Mouse (Mus musculus) forebrain, embryonic 14.5 days (tissue): ENCODE results near the gene Gm42957. TPM values are rescaled to one million over a fixed set of nuclear protein-coding genes. Genes with fewer than 3 reads are reported as not detected.

Experiments used
- ATAC-seq: fragments of 200-750 bp; cut with Nextera tagmentation; 2 replicates; pipeline ENCODE4 v1.8.0; 2017; ENCODE audit warnings: mild to moderate bottlenecking, moderate library complexity
- DNase-seq: peaks from one replicate; pipeline ENCODE4 v3.0.0-alpha.2; 2015; ENCODE audit warnings: low spot score
- H3K27ac ChIP-seq: fragments of 300-500 bp; sonication (generic); 2 replicates; pipeline ENCODE4 v1.5.1; 2014; ENCODE audit warnings: low read depth, mild to moderate bottlenecking, control low read depth, low read length, moderate library complexity
- H3K27me3 ChIP-seq: fragments of 300-500 bp; sonication (generic); replicated peaks from 2 replicates; pipeline ENCODE4 v1.6.1; 2014; ENCODE audit warnings: low read length, control low read depth, mixed read lengths; ENCODE audit not compliant: control insufficient read depth, insufficient read depth
- H3K36me3 ChIP-seq: fragments of 300-500 bp; sonication (generic); 2 replicates; pipeline ENCODE4 v1.6.1; 2014; ENCODE audit warnings: low read length, control low read depth; ENCODE audit not compliant: control insufficient read depth, insufficient read depth
- H3K4me1 ChIP-seq: fragments of 300-500 bp; sonication (generic); 2 replicates; pipeline ENCODE4 v1.6.1; 2014; ENCODE audit warnings: antibody characterized with exemption, low read length, control low read depth; ENCODE audit not compliant: control insufficient read depth, insufficient read depth
- H3K4me2 ChIP-seq: fragments of 300-500 bp; sonication (generic); 2 replicates; pipeline ENCODE4 v1.6.1; 2014; ENCODE audit warnings: mild to moderate bottlenecking, control low read depth, low read length
- H3K4me3 ChIP-seq: fragments of 300-500 bp; sonication (generic); 2 replicates; pipeline ENCODE4 v1.5.1; 2014; ENCODE audit warnings: low read depth, low read length, control low read depth
- H3K9ac ChIP-seq: fragments of 300-500 bp; sonication (generic); 2 replicates; pipeline ENCODE4 v1.6.1; 2014; ENCODE audit warnings: mild to moderate bottlenecking, low read length, control low read depth, moderate library complexity
- H3K9me3 ChIP-seq: fragments of 300-500 bp; sonication (generic); replicated peaks from 2 replicates; pipeline ENCODE4 v1.6.1; 2016; ENCODE audit warnings: low read length, control low read depth, mixed read lengths; ENCODE audit not compliant: control insufficient read depth
- WGBS: fragments of 180-500 bp; shearing (Covaris S2); extraction: QIAGEN DNeasy Blood & Tissue Kit; methylation state at CpG from one replicate; pipeline ENCODE4 v1.1.7; 2014; 5-methylcytosine and 5-hydroxymethylcytosine counted together
- polyA plus RNA-seq: library from polyadenylated mRNA; unstranded; fragments of >200 nt; fragmentation: Nextera tagmentation; extraction: Ambion mirVana; gene quantifications from 2 replicates; pipeline ENCODE4 v1.2.1, GENCODE M21; 2014

Gm42957 gene
- polyA plus RNA-seq, 1 experiment from 2014 or later, result 0.13 TPM

- Histone ChIP-seq H3K27ac (no peak overlapping the region), H3K4me3 (no peak overlapping the region), H3K9ac (no peak overlapping the region), H3K9me3 (no peaks in the 10 kb centered on the region), H3K4me1 (peaks cover 2% of the 10 kb centered on the region; the same call in 1 of the 2 replicates), H3K4me2 (no peak overlapping the region), H3K36me3 (no peaks in the 10 kb centered on the region), H3K27me3 (no peaks in the 10 kb centered on the region; the same call in none of the 2 replicates)
- ATAC-seq (no peak), DNase-seq (no peak)
- WGBS, result 92% methylated on average over 5 of the region's 5 CpGs
Observed at GRCm38 (mm10) chr3:96666916-96667315, 31.6 kb downstream of the Gm42957 start.

- Histone ChIP-seq H3K9ac (no peak overlapping the region), H3K27ac (no peak overlapping the region), H3K27me3 (no peaks in the 10 kb centered on the region; the same call in none of the 2 replicates), H3K4me2 (no peak overlapping the region), H3K36me3 (no peaks in the 10 kb centered on the region), H3K4me3 (no peak overlapping the region), H3K4me1 (peaks cover 2% of the 10 kb centered on the region; the same call in 1 of the 2 replicates), H3K9me3 (no peaks in the 10 kb centered on the region)
- DNase-seq (no peak), ATAC-seq (no peak)
- WGBS, result 48% methylated on average over 1 of the region's 1 CpGs
Observed at GRCm38 (mm10) chr3:96667316-96667715, 32.0 kb downstream of the Gm42957 start.

DNA sequence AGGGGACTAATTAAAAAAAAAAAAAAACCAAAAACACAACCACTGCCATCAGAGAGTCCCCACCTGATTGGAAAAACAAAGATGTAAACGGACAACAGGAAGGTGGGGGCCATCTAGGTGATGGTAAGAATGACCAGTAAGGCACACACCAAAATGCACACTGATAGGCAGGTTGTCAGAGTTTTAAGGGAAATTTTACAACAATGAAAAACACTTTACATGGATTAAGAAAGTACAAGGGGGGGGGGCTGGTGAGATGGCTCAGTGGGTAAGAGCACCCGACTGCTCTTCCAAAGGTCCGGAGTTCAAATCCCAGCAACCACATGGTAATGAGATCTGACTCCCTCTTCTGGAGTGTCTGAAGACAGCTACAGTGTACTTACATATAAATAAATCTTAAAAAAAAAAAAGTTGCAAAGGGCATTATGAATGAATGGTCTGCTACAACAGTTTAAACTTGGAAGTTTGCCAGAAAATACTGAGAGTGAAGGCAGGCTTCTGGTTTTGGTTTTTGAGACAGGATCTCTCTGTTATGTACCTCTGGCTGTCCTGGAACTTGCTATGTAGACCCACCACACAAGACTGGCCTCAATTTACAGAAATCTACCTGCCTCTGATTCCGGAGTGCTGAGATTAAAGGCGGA lies 33.3 kb downstream of the Gm42957 start:
- Histone ChIP-seq H3K4me1 (peaks cover 2% of the 10 kb centered on the region; the same call in 1 of the 2 replicates), H3K9me3 (no peaks in the 10 kb centered on the region), H3K4me3 (no peak overlapping the region), H3K36me3 (no peaks in the 10 kb centered on the region), H3K9ac (no peak overlapping the region), H3K4me2 (no peak overlapping the region), H3K27ac (no peak overlapping the region), H3K27me3 (no peaks in the 10 kb centered on the region; the same call in none of the 2 replicates)
- DNase-seq (no peak), ATAC-seq (no peak)
- WGBS, result 95% methylated on average over 5 of the region's 5 CpGs

GRCm38 (mm10) chr3:96669727-96670468 lies 34.6 kb downstream of the Gm42957 start, which contains the start of gene Ankrd35:
Gene Ankrd35 (plus strand): TSS chr3:96670131.
- 6% methylated on average over 35 of the region's 35 CpGs for WGBS

DNA sequence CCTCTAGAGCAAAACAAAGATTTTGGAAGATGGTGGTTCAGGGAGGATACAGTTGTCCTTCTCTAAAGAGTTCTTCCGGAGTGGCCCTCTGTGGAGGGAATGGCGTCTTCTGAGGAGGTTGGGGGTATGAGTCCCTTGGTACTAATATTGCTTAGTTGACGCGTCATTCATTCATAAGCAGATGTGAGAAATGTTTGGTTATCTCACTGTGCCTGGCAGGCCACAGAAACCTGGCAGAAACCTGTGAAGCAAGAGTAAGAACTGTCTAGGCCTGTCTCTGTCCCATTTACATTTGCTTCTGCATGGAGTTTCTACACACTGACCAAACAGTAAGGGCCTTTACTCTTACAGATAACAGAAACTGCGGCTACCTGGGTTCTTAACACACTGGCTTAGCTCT lies 36.2 kb downstream of the Gm42957 start:
- ATAC-seq (no peak), DNase-seq (no peak)
- Histone ChIP-seq H3K4me2 (no peak overlapping the region), H3K27ac (no peak overlapping the region), H3K27me3 (no peaks in the 10 kb centered on the region; the same call in none of the 2 replicates), H3K4me3 (no peak overlapping the region), H3K4me1 (peaks cover 2% of the 10 kb centered on the region; the same call in 1 of the 2 replicates), H3K9ac (no peak overlapping the region), H3K36me3 (no peaks in the 10 kb centered on the region), H3K9me3 (no peaks in the 10 kb centered on the region)
- 96% methylated on average over 5 of the region's 5 CpGs for WGBS

More at GRCm38 (mm10) chr3:96669727-96670468, 34.6 kb downstream of the Gm42957 start, which contains the start of gene Ankrd35:
- H3K4me3 ChIP-seq, result peak within 1 kb of the TSS; percentile 37
- H3K9me3 ChIP-seq, result no peaks in the 10 kb centered on the region
- H3K4me1 ChIP-seq, result peaks cover 2% of the 10 kb centered on the region; the same call in 1 of the 2 replicates
- DNase-seq, result peak; percentile 81
- peak; percentile 89 for ATAC-seq
- H3K27me3 ChIP-seq, result no peaks in the 10 kb centered on the region; the same call in none of the 2 replicates
- no peaks in the 10 kb centered on the region for H3K36me3 ChIP-seq
- H3K9ac ChIP-seq, result peak within 1 kb of the TSS; percentile 52
- no peak within 1 kb of the TSS for H3K27ac ChIP-seq
- peak within 1 kb of the TSS; percentile 69 for H3K4me2 ChIP-seq

GRCm38 (mm10) chr3:96673514-96673913 lies 38.2 kb downstream of the Gm42957 start:
- DNase-seq (no peak), ATAC-seq (no peak)
- peaks cover 2% of the 10 kb centered on the region; the same call in 1 of the 2 replicates for H3K4me1 ChIP-seq
- no peak overlapping the region for H3K9ac ChIP-seq
- 67% methylated on average over 4 of the region's 4 CpGs for WGBS
- no peaks in the 10 kb centered on the region; the same call in none of the 2 replicates for H3K27me3 ChIP-seq
- H3K4me3 ChIP-seq, result no peak overlapping the region
- H3K27ac ChIP-seq, result no peak overlapping the region
- no peaks in the 10 kb centered on the region for H3K36me3 ChIP-seq
- H3K9me3 ChIP-seq, result no peaks in the 10 kb centered on the region
- no peak overlapping the region for H3K4me2 ChIP-seq

DNA sequence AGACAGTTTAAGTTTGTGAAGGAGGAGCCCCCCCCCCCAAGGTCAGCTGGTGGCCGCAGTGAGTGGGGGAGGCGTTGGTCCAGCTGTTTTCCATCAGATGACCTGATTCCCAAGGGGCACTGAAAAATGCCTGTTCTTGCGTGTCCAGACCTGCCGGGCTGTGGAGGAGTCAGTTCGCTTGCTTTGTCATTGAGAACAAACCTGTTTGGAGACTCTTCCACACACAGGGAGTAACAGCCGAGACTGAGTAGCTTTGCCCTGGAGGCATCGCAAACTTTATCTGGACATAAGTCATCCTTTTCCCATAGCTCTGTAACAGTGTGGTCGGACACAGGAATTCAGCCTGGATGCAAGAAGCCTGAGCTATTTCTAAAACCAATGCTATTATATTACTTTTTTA lies 39.2 kb downstream of the Gm42957 start:
- Histone ChIP-seq H3K27me3 (no peaks in the 10 kb centered on the region; the same call in none of the 2 replicates), H3K9ac (no peak overlapping the region), H3K27ac (no peak overlapping the region), H3K4me2 (no peak overlapping the region), H3K4me1 (peaks cover 2% of the 10 kb centered on the region; the same call in 1 of the 2 replicates), H3K36me3 (no peaks in the 10 kb centered on the region), H3K4me3 (no peak overlapping the region), H3K9me3 (no peaks in the 10 kb centered on the region)
- 77% methylated on average over 8 of the region's 8 CpGs for WGBS
- DNase-seq, result no peak
- no peak for ATAC-seq

DNA sequence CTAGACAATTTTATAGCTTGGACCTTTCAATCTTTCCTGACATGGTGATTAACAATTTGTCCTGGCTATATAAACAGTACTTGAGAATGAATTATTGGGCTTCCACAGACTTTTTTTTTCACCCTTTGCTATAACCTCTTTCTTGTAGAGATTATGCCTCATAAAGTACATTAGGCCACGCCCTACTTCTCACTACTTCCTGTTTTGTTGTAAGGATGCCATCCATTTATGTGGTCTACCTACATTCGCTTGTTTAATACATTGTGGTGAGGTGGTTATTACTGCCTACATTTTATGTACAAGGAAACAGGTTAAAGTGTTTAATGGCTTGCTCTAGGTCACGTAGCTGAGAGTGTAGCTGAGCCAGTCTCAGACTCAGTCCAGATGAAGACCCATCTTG lies 39.9 kb downstream of the Gm42957 start:
- no peak overlapping the region for H3K9ac ChIP-seq
- DNase-seq, result no peak
- no peaks in the 10 kb centered on the region for H3K4me1 ChIP-seq
- H3K27ac ChIP-seq, result no peak overlapping the region
- ATAC-seq, result no peak
- no peaks in the 10 kb centered on the region for H3K9me3 ChIP-seq
- H3K4me2 ChIP-seq, result no peak overlapping the region
- no peaks in the 10 kb centered on the region for H3K36me3 ChIP-seq
- 78% methylated on average over 3 of the region's 3 CpGs for WGBS
- H3K27me3 ChIP-seq, result no peaks in the 10 kb centered on the region; the same call in none of the 2 replicates
- H3K4me3 ChIP-seq, result no peak overlapping the region
